Mouse (Mus musculus) lung, postnatal 10 days (tissue): Measurements from ENCODE around the gene Slc25a42.

Experiments
- DNase-seq: peaks from one replicate; pipeline ENCODE4 v3.0.0; 2021

Slc25a42 gene

GRCm38 (mm10) chr8:70212112-70213055 is at the start of gene Slc25a42:
Gene Slc25a42 (minus strand): TSS chr8:70212305.
- DNase-seq = peak; percentile 100

- DNase-seq = no peak
These were observed 46.9 kb upstream of the Slc25a42 start for GRCm38 (mm10) chr8:70259043-70259442.

GRCm38 (mm10) chr8:70258600-70258999 is 46.5 kb upstream of the Slc25a42 start:
- peak; percentile 73 for DNase-seq

- DNase-seq = no peak
These were observed 45.4 kb upstream of the Slc25a42 start for GRCm38 (mm10) chr8:70257456-70257855.

GRCm38 (mm10) chr8:70254628-70255027 is 42.5 kb upstream of the Slc25a42 start:
- DNase-seq = no peak

GRCm38 (mm10) chr8:70247841-70248240 is 35.7 kb upstream of the Slc25a42 start:
- DNase-seq = no peak

GRCm38 (mm10) chr8:70246622-70247021 is 34.5 kb upstream of the Slc25a42 start:
- no peak for DNase-seq

GRCm38 (mm10) chr8:70240642-70241041 is 28.5 kb upstream of the Slc25a42 start:
- DNase-seq = peak; percentile 67

- DNase-seq = no peak
These were observed 25.7 kb upstream of the Slc25a42 start for GRCm38 (mm10) chr8:70237842-70238241.

- no peak for DNase-seq
These were observed 22.6 kb upstream of the Slc25a42 start for GRCm38 (mm10) chr8:70234781-70235128.

GRCm38 (mm10) chr8:70234080-70234780 is 22.1 kb upstream of the Slc25a42 start, which contains the start of the genes Sugp2 and Armc6:
Gene Sugp2 (plus strand): TSS chr8:70234226.
Gene Armc6 (minus strand): TSS chr8:70234466.
- DNase-seq = peak; percentile 95

GRCm38 (mm10) chr8:70233606-70234005 is 21.5 kb upstream of the Slc25a42 start:
- DNase-seq = no peak

GRCm38 (mm10) chr8:70230837-70231236 is 18.7 kb upstream of the Slc25a42 start:
- DNase-seq = no peak

- no peak for DNase-seq
These were observed 15.9 kb upstream of the Slc25a42 start for GRCm38 (mm10) chr8:70227997-70228396.

GRCm38 (mm10) chr8:70223341-70223740 is 11.2 kb upstream of the Slc25a42 start:
- peak; percentile 75 for DNase-seq

- no peak for DNase-seq
These were observed 9.9 kb upstream of the Slc25a42 start for GRCm38 (mm10) chr8:70222041-70222440.

- no peak for DNase-seq
These were observed 8.8 kb upstream of the Slc25a42 start for GRCm38 (mm10) chr8:70220911-70221310.

GRCm38 (mm10) chr8:70220236-70220840 is 8.2 kb upstream of the Slc25a42 start:
- DNase-seq = no peak

- no peak for DNase-seq
These were observed 7.1 kb upstream of the Slc25a42 start for GRCm38 (mm10) chr8:70219107-70219684.

GRCm38 (mm10) chr8:70217441-70217840 is 5.3 kb upstream of the Slc25a42 start:
- no peak for DNase-seq

- peak; percentile 91 for DNase-seq
These were observed 4.5 kb upstream of the Slc25a42 start for GRCm38 (mm10) chr8:70216566-70216965.

GRCm38 (mm10) chr8:70216161-70216560 is 4.1 kb upstream of the Slc25a42 start:
- peak; percentile 69 for DNase-seq

- DNase-seq = no peak
These were observed 3.0 kb upstream of the Slc25a42 start for GRCm38 (mm10) chr8:70215092-70215491.
